Mouse (Mus musculus) kidney, embryonic 16.5 days (tissue): Measurements from ENCODE around the gene Pip4k2b. TPM values are rescaled to one million over a fixed set of nuclear protein-coding genes. Genes with fewer than 3 reads are reported as not detected.
A peak's percentile ranks its signal among the peaks of the same experiment; 100 is the strongest.

Source experiments
- ATAC-seq: fragments of 200-750 bp; cut with Nextera tagmentation; 2 replicates; pipeline ENCODE4 v1.8.0; 2017; ENCODE audit warnings: moderate TSS enrichment; ENCODE audit not compliant: low FRiP score, low TSS enrichment
- H3K27ac ChIP-seq: fragments of 300-500 bp; sonication (generic); 2 replicates; pipeline ENCODE4 v1.5.1; 2014; ENCODE audit warnings: low read length
- H3K27me3 ChIP-seq: fragments of 300-500 bp; sonication (generic); 2 replicates; pipeline ENCODE4 v1.6.1; 2014; ENCODE audit warnings: low read length, control low read depth, mixed read lengths; ENCODE audit not compliant: insufficient read depth
- H3K36me3 ChIP-seq: fragments of 300-500 bp; sonication (generic); 2 replicates; pipeline ENCODE4 v1.6.1; 2014; ENCODE audit warnings: low read length, control low read depth, mixed read lengths; ENCODE audit not compliant: insufficient read depth
- H3K4me1 ChIP-seq: fragments of 300-500 bp; sonication (generic); 2 replicates; pipeline ENCODE4 v1.6.1; 2014; ENCODE audit warnings: low read length, control low read depth, mixed read lengths; ENCODE audit not compliant: insufficient read depth
- H3K4me2 ChIP-seq: fragments of 300-500 bp; sonication (generic); replicated peaks from 2 replicates; pipeline ENCODE4 v1.6.1; 2014; ENCODE audit warnings: low read depth, low read length
- H3K4me3 ChIP-seq: fragments of 300-500 bp; sonication (generic); 2 replicates; pipeline ENCODE4 v1.5.1; 2014; ENCODE audit warnings: mild to moderate bottlenecking, low read length
- H3K9ac ChIP-seq: fragments of 300-500 bp; sonication (generic); replicated peaks from 2 replicates; pipeline ENCODE4 v1.6.1; 2014; ENCODE audit warnings: low read length
- H3K9me3 ChIP-seq: fragments of 300-500 bp; sonication (generic); 2 replicates; pipeline ENCODE4 v1.6.1; 2016; ENCODE audit warnings: low read length, control low read depth
- WGBS: fragments of 180-500 bp; shearing (Covaris S2); extraction: QIAGEN DNeasy Blood & Tissue Kit; methylation state at CpG from one replicate; pipeline ENCODE4 v1.1.7; 2014; 5-methylcytosine and 5-hydroxymethylcytosine counted together
- polyA plus RNA-seq: library from polyadenylated mRNA; unstranded; fragments of >200 nt; fragmentation: Nextera tagmentation; extraction: Ambion mirVana; gene quantifications from 2 replicates; pipeline ENCODE4 v1.2.1, GENCODE M21; 2015

Gene Pip4k2b
- polyA plus RNA-seq, 1 experiment from 2014 or later: 1.8 TPM

DNA sequence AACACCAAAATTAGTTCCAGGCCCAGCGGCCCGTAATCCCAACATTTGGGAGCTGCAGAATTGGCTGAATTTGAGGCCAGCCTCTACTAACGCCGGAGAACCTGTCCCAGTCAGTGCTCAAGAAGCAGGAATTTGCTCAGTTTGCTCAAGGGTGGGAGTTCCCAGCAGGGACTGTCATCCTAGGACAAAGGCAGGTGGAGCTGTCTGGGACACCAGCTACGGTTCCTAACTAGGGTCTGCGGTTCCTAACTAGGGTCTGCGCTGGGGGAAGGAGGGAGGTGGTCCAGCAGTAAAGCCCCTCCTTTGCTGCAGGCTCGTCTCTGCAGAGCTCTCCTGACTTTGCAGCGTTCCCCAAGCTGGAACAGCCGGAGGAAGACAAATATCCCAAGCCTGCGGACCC lies 71.4 kb downstream of the Pip4k2b start:
- no peaks in the 10 kb centered on the region for H3K9me3 ChIP-seq
- no peak overlapping the region for H3K9ac ChIP-seq
- H3K4me2 ChIP-seq: no peak overlapping the region
- H3K36me3 ChIP-seq: peaks cover 75% of the 10 kb centered on the region
- no peaks in the 10 kb centered on the region for H3K27me3 ChIP-seq
- WGBS: 90% methylated on average over 11 of the region's 11 CpGs
- H3K4me1 ChIP-seq: peaks cover 28% of the 10 kb centered on the region
- ATAC-seq: no peak
- H3K27ac ChIP-seq: no peak overlapping the region
- no peak overlapping the region for H3K4me3 ChIP-seq

DNA sequence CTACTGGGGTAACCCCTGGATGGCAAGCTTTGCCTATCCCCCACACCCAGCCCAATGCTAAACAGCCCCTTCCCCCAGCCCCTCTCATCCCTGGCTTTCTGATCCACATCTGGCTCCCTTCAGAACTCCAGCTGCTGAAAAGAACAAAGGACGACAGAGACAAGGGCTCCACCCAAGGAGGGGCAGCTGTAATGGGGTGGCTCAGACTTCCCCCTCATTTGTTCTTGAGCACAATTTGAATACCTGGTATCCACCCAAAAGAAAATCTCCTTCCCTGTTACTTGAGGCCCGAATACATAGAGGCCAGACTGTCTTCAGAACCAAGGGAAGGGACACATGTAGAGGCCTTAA lies 73.4 kb downstream of the Pip4k2b start:
- WGBS: 52% methylated on average over 2 of the region's 2 CpGs
- Histone ChIP-seq H3K36me3 (peaks cover 79% of the 10 kb centered on the region), H3K4me3 (no peak overlapping the region), H3K4me1 (peaks cover 28% of the 10 kb centered on the region), H3K9ac (no peak overlapping the region), H3K27me3 (no peaks in the 10 kb centered on the region), H3K9me3 (no peaks in the 10 kb centered on the region), H3K27ac (no peak overlapping the region), H3K4me2 (no peak overlapping the region)
- no peak for ATAC-seq

DNA sequence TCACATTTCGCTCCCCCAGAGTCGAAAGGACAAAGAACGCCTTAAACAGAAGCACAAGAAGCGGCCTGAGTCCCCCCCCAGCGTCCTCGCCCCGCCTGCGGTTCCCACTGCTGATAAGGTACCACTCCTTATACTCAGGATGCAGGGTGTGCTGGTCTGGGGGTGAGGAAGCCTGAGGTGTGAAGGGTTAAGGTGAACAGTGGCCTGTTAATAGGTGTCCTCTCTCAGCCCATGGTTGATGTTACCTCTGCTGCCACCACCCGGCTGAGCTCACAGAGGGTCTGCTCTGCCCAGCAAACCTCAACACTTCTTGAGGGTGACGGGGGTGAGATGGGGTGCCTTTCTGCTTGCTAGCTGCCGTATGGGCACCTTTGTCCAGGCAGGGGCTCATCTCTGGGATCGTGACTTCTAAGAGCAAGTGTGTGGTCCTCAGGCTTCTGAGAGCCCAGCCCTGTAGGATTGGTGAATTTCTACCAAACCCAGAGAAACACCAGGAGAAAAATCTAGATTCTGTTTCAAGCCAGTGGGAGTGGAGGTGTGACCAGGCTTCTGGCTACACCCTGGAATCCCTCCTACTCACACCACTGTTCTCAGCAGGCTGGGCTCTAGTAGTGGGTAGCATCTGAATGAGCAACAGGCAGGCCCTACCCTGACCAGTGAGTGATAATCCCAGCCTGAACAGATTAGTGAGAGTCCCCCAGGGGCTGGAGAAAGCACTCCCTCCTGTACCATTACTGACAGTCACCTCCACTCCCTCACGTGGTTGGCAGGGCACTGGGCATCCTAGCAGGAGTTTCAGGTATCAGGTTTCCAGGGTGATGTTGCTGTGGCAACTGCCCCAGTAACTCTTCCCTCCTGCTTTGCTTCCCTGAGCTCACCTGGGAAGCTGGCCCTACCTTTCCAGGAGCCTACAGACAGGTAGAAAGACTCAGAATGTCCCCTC lies 74.0 kb downstream of the Pip4k2b start:
- 65% methylated on average over 13 of the region's 13 CpGs for WGBS
- Histone ChIP-seq H3K9ac (no peak overlapping the region), H3K27ac (peak overlapping the region; percentile 33; the same call in 1 of the 2 replicates), H3K9me3 (no peaks in the 10 kb centered on the region), H3K4me1 (peaks cover 28% of the 10 kb centered on the region), H3K4me2 (no peak overlapping the region), H3K36me3 (peaks cover 81% of the 10 kb centered on the region), H3K4me3 (no peak overlapping the region), H3K27me3 (no peaks in the 10 kb centered on the region)
- ATAC-seq: no peak

DNA sequence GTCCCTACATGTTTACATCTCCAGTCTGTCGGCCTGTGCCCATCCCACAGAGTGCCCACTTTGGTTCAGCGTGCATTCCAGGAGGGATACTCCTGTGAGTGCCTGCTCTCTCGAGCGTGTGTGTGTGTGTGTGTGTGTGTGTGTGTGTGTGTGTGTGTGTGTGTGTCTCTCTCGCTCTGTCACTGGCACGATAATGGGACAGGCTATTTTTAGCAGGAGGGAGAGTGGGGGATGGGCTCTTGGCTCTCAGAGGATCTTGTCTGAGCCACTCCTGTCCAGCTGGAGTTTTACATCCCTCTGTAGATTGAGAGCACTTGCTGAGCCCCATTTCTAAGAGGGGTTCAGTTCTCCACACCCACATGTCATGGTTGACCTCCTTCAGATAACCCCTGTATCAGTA lies 74.7 kb downstream of the Pip4k2b start:
- H3K4me3 ChIP-seq: no peak overlapping the region
- H3K9me3 ChIP-seq: no peaks in the 10 kb centered on the region
- H3K4me2 ChIP-seq: no peak overlapping the region
- peak overlapping the region; percentile 80 for H3K27ac ChIP-seq
- peak; percentile 21; the same call in 1 of the 2 replicates for ATAC-seq
- H3K9ac ChIP-seq: no peak overlapping the region
- WGBS: 22% methylated on average over 6 of the region's 6 CpGs
- H3K36me3 ChIP-seq: peaks cover 77% of the 10 kb centered on the region
- H3K27me3 ChIP-seq: no peaks in the 10 kb centered on the region
- H3K4me1 ChIP-seq: peaks cover 34% of the 10 kb centered on the region

DNA sequence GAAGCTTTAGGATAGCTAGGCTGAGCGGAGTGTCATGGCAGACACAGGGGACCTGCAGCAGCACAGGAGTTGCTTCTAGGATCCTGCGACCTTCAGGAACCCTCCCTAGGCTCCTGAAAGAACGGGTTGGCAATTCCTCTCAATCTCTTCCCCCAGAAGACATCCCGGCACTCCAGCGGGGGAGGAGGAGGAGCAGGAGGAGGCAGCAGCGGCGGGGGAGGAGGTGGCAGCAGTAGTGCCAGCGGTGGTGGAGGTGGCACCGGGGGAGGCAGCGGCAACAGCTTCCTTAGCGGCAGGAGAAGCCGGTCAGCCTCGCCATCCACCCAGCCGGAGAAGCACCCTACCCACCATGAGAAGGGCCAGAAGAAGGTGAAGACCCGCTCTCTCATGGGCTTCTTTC lies 75.2 kb downstream of the Pip4k2b start:
- Histone ChIP-seq H3K9ac (no peak overlapping the region), H3K4me2 (no peak overlapping the region), H3K27me3 (no peaks in the 10 kb centered on the region), H3K36me3 (peaks cover 71% of the 10 kb centered on the region), H3K27ac (peak overlapping the region; percentile 80), H3K9me3 (no peaks in the 10 kb centered on the region), H3K4me3 (no peak overlapping the region), H3K4me1 (peaks cover 39% of the 10 kb centered on the region)
- ATAC-seq: no peak
- WGBS: 45% methylated on average over 13 of the region's 15 CpGs

DNA sequence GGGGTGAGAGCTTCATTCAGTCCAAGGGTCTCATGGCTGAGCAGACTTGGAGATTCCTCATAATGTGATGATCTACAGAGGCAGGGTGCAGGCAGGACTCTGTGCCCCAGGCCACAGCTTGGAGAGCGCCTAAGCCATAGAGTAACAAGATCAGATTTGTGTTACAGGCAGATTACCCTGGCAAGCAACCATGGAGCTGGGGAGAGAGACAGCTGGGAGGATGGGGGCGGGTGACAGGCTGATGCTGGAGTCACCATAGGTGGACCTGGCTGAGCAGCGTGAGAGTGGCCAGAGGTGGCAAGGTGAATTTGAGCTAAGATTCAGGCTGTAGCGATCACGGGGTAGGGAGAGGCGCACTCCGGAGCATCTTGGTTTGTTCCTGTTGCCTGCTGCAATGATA lies 76.3 kb downstream of the Pip4k2b start:
- no peak overlapping the region for H3K4me2 ChIP-seq
- WGBS: 91% methylated on average over 7 of the region's 7 CpGs
- H3K9ac ChIP-seq: no peak overlapping the region
- no peak for ATAC-seq
- no peaks in the 10 kb centered on the region for H3K27me3 ChIP-seq
- H3K27ac ChIP-seq: no peak overlapping the region
- peaks cover 40% of the 10 kb centered on the region for H3K4me1 ChIP-seq
- H3K4me3 ChIP-seq: no peak overlapping the region
- H3K9me3 ChIP-seq: no peaks in the 10 kb centered on the region
- peaks cover 60% of the 10 kb centered on the region for H3K36me3 ChIP-seq

DNA sequence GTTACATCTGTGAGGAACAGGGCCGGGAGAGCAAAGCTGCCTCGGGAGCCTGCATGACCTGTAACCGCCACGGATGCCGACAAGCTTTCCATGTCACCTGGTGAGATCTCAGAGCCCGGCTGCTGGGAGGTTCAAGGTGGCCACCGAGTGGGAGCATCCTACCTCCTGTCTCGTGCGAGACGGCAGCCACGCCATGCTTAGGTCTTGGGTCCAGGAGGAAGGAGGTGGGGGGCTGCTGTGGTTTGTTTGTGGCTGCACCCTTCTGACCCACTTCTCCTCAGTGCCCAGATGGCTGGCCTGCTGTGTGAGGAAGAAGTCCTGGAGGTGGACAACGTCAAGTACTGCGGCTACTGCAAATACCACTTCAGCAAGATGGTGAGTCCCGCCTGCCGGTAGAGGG lies 77.7 kb downstream of the Pip4k2b start:
- no peaks in the 10 kb centered on the region for H3K9me3 ChIP-seq
- H3K4me1 ChIP-seq: peaks cover 48% of the 10 kb centered on the region
- no peak overlapping the region for H3K9ac ChIP-seq
- H3K4me2 ChIP-seq: no peak overlapping the region
- 91% methylated on average over 14 of the region's 15 CpGs for WGBS
- H3K36me3 ChIP-seq: peaks cover 47% of the 10 kb centered on the region
- no peak overlapping the region for H3K4me3 ChIP-seq
- no peaks in the 10 kb centered on the region; the same call in none of the 2 replicates for H3K27me3 ChIP-seq
- no peak overlapping the region for H3K27ac ChIP-seq
- no peak for ATAC-seq

DNA sequence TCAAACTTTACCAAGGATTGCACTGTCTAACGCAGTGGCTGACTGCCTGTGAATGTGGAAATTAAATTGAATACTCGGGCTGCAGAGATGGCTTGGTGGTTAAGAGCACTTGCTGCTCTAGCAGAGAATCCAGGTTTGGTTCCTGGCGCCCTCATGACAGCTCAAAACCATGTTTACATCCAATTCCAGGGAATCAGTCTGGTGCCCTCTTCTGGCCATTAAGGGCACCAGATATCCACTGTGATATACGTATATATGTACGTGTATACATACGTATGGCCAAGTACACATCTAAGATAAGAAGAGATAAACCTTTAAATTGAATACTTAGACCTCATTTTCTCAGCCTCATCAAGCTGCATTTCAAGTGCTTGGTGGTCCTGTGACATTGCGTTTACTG lies 78.3 kb downstream of the Pip4k2b start:
- WGBS: 93% methylated on average over 7 of the region's 7 CpGs
- ATAC-seq: no peak
- Histone ChIP-seq H3K4me2 (no peak overlapping the region), H3K4me3 (no peak overlapping the region), H3K27ac (no peak overlapping the region), H3K9me3 (no peaks in the 10 kb centered on the region), H3K9ac (no peak overlapping the region), H3K4me1 (peaks cover 54% of the 10 kb centered on the region), H3K27me3 (no peaks in the 10 kb centered on the region; the same call in none of the 2 replicates), H3K36me3 (peaks cover 42% of the 10 kb centered on the region)

DNA sequence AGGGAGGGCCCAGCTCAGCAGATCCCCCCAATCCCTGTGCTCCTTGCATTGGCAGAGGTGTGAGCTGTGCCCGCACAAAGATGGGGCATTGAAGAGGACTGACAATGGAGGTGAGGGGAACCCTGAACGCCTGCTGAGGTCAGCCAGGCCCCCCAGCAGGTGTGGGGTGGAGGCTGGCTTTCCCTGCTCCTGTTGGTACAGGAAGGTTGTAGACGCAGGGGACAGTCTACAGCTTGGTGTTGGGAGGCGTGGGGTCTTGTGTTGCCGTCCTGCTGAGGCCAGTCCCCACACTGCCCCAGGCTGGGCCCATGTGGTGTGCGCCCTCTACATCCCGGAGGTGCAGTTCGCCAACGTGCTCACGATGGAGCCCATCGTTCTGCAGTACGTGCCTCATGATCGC lies 79.1 kb downstream of the Pip4k2b start:
- Histone ChIP-seq H3K9me3 (no peaks in the 10 kb centered on the region), H3K4me2 (no peak overlapping the region), H3K9ac (no peak overlapping the region), H3K36me3 (peaks cover 34% of the 10 kb centered on the region), H3K4me3 (peak overlapping the region; percentile 87; the same call in 1 of the 2 replicates), H3K27me3 (no peaks in the 10 kb centered on the region; the same call in none of the 2 replicates), H3K27ac (no peak overlapping the region), H3K4me1 (peaks cover 56% of the 10 kb centered on the region)
- no peak for ATAC-seq
- WGBS: 91% methylated on average over 13 of the region's 13 CpGs
